Mouse (Mus musculus): ENCODE measurements around the gene Hoxa1.
A peak's percentile ranks its signal among the peaks of the same experiment; 100 is the strongest.

Hoxa1 gene

DNA sequence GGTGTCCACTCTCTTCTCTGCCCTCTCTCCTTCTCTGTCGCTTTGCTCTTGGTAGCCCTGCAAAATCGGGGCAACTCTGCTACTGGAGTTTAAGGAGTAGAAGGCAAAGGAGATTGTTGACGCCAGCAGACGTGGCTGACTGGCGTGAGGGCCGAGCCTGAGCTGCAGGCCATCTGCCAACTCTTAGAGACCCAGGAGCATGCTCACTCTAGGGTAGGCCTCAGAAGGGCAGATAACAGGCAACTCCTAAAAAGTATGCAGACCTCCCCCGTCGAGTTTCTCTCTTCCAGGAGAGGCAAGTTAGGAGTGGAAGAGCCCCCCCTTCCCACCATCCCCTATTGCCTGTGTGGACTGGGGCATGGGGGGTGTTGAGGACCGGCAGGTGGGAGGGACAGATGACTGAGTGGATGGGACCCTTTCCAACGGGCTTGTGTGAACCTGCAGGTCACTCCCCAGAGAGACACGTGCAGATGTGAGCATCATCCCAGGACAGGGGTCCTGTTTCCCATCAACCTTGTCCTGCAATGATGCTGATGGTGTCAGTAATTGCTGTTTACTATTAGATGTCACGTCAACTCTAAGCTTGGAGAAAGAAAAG is 1.1 kb upstream of the Hoxa1 start:
- peak in 1 of 2 experiments; percentile 21 for DNase-seq (ENCODE audit: low spot score in 2 of 2)

DNA sequence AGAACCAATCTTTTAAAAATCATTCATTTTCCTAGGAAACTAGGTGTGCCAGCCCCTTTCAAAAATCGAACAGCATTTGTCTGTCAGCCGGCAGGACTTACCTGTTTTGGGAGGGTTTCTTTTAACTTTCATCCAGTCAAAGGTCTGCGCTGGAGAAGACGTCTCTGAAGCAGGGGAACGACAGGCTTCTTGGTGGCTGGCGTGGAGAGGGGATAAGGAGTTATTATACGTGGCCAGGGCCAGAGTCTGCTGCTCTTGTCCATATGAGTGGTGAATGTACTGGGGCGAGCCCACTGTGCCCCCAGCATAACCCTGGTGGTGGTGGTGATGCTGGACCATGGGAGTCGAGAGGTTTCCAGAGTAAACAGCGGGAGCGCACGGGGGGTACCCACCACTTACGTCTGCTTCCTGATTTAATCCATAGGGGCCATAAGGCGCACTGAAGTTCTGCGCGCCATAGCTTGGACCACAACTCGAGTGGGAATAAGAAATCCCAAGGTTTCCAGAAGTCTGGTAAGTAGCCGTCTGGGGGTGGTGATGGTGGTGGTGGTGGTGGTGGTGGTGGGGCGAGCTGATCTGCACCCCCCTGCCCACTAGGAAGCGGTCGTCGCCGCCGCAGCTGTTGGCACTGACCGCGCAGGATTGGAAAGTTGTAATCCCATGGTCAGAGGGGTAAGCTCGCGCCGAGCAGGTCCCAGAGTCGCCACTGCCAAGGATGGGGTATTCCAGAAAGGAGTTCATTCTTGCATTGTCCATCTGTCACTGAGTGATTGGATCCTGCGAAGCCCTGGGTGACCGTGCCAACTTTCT is 446 bp downstream of the Hoxa1 start:
- peak in 1 of 2 experiments; percentile 13 for DNase-seq (ENCODE audit: low spot score in 2 of 2)

DNA sequence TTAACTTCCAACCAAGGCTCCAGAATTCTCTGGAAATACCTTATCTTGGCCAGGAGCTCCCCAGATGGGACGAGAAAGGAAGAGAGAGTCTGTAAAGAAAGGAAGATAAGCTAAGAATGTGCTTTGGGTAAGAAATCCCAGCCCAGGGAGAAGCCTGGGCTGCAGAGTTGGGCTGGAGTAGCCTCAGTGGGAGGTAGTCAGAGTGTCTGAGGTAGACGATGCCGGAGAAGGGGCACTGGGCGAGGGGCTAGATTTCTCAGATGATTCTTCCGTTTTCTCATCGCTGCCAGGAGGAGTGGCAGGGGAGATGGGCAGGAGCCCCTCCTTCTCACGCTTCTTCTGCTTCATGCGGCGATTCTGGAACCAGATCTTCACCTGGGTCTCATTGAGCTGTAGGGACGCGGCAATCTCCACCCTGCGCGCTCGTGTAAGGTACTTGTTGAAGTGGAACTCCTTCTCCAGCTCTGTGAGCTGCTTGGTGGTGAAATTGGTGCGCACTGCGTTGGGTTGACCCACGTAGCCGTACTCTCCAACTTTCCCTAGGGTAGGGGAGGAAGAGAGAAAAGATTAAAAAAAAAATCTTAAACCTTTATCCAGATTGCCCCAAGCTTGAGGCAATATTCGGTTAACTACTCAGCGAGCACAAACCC is 1.4 kb downstream of the Hoxa1 start:
- no peak for DNase-seq (ENCODE audit: low spot score in 2 of 2)

DNA sequence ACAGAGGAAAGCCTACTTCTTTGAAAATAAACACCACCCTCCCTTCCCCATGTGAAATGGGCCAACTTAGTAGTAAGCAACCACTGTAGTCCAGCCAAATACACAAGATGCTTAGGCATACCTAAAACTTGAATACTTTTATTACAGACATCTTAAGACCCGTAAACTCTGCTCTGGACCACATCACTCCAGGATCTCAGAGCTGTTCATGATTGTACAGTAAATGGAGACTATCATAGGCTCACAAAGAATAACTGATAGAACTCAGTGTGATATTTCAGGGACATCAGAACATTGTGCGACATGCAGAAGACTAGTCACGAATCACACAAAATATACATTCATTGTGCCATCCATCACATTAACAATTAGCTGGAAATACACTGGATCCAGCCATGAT is 2.6 kb downstream of the Hoxa1 start:
- DNase-seq (ENCODE audit: low spot score in 2 of 2): no peak

DNA sequence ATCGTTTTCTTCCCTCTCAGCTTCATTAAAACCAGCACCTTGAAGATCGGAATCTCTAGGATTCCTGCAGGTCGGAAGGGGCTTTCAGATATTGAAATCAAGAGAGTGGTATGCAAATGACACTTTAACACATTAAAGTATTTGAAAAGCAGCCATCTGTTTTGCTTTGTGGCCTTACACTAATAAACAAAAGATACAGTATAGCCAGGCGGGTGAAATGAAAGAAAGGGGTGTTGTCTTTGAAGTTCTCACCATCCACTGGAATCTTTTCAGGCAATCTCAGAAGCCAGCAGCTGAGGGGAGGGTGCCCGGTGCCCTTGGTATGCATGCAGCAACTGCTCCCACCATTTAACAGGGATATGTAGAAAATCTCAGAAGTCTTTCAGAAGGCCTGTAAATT is 4.1 kb downstream of the Hoxa1 start:
- DNase-seq (ENCODE audit: low spot score in 2 of 2): no peak

DNA sequence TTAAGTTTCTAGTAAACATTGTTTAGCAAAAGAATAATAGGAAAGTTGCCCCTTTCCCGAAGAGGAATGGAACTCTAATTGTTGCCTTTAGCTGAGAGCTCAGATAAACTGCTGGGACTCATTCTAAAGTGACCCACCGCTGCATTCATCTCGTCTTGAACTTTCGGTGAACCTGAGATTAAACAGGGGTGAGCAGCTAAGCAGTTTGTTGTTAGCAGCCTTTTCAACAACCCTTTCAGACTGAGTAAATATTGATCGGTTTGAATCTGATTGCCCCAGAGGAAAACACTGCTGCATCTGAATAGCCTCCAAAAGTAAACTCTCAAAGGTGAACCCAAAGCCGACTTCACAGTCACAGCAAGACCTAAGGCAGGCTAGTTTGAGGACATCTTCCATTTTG is 4.8 kb downstream of the Hoxa1 start:
- DNase-seq (ENCODE audit: low spot score in 2 of 2): no peak

DNA sequence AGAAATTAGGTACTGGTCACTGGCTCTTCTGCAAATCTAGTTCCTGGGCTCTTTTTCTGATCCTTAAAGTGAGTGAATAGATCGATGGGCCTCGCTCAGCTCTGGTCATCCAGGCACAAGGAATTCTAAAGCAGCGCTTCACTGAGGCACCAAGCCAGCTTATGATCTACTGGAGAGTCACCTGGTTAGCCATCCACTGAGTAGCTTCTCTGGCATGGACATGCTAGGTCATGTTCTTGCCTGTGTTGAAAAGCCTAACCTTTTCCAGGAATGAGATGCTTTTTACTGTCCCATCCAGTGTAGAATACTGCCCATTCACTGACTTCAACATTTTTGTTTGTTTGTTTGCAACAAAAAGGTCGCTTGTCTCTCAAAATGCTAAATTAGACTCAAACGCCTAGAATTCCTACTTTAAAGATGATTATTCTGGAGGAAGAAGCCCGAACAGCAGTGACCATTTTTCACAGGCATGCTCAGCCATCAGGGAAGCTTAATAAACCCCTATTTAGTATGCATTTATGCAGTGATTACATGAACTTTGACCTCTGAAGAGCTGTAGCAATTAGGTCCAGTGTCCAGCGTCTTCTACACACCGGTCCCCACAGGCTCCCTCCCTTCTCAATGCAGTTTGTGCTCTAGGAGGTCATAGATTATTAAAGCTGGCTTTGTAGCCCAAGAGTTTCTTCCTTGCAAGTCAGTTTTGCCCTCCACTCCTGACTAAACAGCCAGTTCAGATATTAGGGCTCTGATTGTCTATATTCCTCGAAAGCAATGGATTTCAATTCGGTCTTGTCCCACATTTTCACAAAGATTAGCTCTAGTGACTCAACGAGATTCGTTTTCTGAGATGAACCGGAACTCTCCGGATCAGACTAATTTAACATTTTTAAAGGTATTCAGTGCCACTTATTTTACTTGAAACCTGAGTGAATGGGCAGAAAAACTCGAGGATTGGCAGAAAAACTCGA is 5.6 kb downstream of the Hoxa1 start:
- no peak for DNase-seq (ENCODE audit: low spot score in 2 of 2)

DNA sequence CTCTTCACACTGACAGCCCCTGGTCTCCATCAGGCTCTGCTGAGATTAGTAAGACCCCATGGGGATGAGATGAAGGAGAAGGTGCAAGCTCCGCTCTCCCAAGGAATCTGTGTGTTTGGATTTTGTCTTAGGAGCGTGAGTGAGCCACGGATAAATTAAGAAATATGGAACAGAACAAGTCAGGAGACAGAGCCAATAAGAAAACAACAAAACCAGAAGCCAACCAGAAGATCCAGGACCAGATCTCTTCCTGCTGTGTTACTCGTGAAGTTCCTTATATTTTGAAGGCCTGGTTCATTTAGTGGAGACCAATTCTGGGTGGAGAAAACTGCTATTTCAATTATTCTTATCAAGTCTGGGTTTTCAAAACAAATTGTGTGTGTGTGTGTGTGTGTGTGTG is 6.5 kb downstream of the Hoxa1 start:
- peak in 1 of 2 experiments; percentile 12 for DNase-seq (ENCODE audit: low spot score in 2 of 2)

DNA sequence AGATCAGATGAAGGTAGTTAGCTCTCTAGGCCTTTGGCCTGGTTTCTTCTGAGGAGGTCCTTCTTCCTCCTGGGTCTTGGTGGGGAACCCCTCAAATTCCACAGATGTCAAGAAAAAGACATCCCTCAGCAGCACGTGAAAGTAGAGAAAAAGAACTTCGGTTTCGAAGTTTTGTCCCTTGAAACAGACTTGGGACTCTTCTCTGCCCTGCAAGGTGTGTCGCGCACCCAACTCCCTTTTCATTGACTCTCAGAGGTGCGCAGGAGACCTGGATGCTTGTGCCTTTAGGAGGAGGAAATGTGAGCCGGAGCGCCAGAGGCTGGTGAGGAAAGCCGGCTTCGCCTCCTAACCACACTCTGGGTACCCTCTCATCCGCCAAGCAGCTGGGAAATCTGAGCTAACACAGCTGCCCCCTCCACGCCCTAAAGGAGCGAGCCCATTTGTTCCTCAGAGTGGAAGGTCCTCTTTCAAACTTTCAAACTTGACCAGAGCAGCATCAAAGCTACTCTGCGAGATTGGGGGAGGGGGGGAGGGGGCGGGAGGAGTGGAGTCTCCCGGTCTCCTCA is 7.6 kb downstream of the Hoxa1 start:
- peak in 1 of 2 experiments; percentile 15 for DNase-seq (ENCODE audit: low spot score in 2 of 2)

DNA sequence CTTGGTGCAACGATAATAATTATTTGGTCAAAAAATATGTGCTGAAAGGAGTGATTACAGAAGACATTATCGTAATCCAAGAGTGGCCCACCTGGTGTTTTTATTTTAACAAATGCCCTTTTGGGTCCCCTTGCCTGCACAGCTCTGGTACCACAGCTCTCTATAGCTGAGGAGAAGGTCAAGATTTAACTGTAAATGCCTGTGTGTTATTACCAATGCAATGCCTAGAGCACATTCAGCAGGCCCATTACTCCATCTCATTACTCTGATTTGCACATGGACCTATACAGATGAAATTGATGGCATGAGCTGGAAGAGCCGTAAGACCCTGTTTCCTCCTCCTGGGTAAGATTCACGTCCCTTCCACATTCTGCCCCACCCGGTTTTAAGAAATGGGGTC is 19.0 kb downstream of the Hoxa1 start:
- DNase-seq (ENCODE audit: low spot score in 2 of 2): no peak

DNA sequence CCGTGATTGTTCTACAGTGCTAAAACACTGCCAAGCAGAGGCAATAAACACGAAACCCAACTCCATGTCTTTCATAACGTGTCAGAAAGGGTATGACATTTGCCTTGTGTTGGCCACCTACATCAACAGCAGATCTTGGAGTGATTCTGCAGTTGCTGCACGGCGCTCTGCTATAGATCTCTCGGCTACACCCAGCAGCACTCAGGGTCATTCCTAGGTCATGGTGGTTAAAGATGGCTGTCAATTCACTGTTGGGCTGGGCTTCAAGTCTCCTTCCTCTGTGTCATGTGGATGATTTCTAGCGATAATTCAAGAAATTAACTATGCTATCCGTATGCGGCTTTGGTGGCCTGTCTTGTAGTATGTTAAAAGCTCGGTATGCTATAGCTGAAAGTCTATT is 19.5 kb downstream of the Hoxa1 start:
- no peak for DNase-seq (ENCODE audit: low spot score in 2 of 2)

DNA sequence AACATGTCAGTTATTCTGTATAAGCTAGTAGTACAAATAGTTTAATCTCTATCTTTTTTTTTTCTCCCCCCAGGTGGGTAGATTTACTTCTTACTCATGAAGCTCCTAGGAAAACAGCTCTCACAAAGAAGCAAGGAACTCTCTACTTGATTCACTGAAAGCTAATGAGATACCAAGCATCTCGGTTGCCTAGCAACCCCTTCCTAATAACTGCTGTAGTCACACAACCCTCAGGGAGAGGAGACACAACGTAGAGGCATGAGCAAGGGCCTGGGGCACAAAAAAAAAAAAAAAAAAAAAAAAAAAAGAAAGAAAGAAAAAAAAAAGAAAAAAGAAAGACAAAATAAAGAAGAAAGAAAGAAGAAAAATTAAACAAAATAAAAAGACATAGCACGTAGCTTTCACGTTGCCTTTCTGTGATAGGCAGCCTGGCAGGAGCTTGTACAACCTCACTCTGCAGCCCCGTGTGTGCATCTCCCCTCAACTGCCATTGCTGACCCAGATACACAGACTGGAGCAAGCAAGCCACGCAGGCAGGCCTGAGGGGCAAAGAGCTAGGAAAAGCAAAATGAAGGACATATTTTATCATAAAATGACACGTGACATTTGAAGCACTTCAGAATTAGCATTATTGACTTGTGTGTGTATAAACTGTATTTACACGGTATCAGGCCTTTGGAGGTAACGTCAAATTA is 20.1 kb downstream of the Hoxa1 start:
- DNase-seq (ENCODE audit: low spot score in 2 of 2): peak in 1 of 2 experiments; percentile 34

DNA sequence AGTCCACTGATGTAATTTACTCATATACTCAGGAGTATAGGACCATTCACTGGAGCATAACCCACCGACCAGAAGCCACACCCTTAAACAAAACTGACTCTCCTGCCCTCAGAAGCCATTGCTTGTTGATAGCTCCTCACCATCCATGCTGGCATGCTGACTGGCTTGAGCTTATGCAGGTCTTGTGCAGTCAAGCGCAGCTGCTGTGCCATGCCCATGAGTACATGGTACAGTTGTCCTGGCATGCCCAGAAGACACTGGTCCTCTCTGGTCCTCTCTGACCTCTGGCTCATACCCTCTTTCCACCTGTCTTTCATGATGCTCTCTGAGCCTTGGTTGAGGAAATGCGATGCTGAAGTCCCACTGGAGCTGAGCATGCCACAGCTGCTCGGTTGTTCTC is 34.4 kb downstream of the Hoxa1 start:
- no peak for DNase-seq (ENCODE audit: low spot score in 2 of 2)

DNA sequence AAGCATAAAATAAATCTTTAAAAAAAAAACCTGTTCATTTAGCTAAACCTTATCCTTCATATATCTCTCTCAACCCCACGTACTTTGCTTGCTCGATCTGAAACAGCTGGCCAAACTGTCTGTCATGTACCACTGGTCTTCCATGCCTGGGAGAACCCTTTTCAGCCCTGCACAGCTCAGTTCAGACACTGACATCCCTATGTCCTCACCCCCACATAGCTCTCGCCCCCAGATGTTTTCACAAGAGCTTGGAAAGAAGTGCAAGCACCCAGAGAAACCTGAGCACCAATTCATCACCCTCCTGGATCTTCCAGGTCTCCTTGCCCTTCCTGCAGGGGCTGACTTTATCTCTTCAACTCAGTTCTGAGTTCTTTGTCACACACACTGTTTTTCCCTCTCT is 36.9 kb downstream of the Hoxa1 start:
- no peak for DNase-seq (ENCODE audit: low spot score in 2 of 2)

DNA sequence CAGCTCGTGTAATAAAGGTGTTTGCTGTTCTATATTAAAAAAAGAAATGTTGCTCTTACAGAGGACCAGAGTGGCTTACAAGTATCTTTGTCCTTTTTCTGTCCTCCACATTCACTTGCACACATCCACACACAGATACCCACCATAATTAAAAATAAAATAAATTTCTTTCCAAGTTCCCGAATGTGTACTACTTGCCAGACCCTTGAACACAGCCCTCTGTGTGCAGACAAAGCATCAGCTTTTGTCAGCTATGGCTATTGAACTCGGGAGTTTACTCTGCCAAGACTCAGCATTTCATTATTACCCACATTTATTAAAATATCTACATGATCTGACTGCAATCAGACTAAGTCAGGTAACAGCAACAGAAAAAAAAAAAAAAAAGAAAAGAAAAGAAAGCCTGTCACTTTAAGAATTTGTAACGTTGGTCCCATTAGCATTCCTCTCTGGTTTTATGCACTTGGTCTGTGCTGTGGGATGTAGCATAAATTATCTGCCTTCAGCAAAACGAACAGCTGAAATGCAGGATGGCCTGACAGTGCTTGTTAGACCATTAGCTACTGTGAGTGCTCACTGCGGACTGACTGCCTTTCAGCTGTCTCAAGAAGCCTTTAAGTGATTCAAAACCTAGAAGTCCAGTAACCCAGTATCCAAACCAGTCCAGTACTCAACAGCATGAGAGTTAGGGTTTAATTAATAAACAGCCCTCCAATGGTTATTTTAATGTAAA is 39.0 kb downstream of the Hoxa1 start:
- peak; percentile 38 to 51 for DNase-seq (ENCODE audit: low spot score in 2 of 2)

DNA sequence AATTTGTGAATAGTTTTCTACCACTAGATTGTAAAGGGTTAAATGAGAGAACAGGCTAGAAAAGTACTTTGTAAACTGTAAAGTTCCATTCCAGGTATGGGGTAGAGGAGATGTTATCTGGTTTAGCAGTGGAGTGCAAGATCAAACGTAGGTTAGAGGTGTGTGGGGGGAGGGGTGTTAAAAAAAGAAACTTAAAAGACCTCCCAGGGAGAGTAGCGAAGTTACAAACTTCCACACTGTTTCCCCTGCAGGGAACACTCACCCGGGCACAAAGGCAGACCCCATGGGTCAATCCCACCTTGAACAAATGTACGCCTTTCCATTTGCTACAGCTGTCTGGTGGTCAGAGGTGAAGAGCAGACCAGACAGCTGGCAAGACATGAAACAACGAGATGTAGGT is 42.2 kb downstream of the Hoxa1 start:
- DNase-seq (ENCODE audit: low spot score in 2 of 2): no peak

DNA sequence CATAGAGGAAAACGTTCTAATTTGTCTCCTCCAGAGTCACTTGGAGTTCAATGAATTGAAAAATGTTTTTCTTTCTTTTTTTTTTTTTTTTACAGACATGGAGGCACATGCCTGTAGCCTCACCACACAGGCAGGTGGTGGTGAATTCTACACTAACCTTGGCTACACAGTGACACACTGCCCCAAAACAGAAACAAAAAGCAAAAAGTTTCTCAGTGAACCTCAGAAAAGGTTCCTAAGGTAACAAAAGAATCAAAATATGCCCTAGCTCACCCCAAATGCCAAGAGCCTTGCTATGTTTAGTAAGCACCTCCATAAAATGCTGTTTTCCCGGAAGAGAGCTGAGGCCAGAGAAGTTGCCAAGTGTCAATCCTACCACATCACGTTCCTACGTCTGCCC is 46.3 kb downstream of the Hoxa1 start:
- no peak for DNase-seq (ENCODE audit: low spot score in 2 of 2)

DNA sequence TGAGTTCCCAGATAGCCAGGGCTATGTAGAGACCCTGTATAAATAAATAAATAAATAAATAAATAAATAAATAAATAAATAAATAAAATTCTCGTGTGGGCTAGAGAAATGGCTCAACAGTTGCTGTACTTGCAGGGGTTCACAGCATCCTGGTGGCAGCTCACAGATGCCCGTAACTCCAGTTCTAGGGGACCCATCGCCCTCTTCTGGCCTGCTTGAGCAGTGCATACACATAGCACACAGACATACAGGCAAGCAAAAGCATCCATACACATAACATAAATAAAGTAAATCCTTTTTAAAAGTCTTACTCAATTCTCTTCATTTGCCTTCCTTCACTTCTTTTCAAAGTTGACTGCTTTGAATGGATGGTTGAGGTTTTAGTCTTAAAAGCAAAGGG is 50.7 kb downstream of the Hoxa1 start:
- DNase-seq (ENCODE audit: low spot score in 2 of 2): no peak

DNA sequence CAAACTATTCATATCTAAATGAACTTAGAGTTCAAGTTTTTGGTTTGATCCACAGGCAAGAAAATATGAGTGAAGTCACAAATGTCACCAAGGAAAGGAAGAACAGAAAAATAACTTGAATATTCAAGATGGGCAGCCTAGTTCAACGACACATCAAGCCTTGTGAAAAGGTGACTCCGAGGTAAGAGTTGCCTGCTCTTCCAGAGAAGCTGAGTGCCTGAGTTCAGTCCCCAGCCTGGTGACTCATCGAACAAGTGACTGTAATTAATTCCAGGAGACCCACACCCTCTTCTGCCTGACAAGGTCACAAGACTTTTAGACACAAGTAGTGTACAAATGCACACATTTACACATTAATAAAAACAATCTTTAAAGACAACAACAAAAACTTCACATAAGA is 51.4 kb downstream of the Hoxa1 start:
- DNase-seq (ENCODE audit: low spot score in 2 of 2): no peak

DNA sequence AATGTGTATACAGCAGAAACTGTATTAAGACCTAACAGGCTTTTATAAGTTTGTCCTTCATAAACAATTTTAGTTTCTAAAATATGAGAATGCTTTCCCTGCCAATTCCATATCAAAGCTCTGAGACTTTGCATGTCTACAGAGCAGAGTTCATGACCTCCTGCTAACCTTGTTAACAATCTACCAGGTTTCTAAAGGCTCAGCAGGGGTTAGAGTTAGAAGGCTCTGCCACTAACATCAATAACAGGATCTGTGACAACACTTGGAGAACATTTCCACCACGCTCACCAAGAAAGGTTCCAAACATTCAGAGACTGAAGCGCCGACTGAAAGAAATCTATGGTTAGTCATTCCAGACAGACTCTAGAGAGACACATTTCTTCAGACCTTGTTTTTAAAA is 51.9 kb downstream of the Hoxa1 start:
- no peak for DNase-seq (ENCODE audit: low spot score in 2 of 2)

Data from right cerebral cortex, postnatal 10 days (tissue).